Comparison of ENCODE assay signal across 18 mouse cellular contexts in the genomic region with DNA sequence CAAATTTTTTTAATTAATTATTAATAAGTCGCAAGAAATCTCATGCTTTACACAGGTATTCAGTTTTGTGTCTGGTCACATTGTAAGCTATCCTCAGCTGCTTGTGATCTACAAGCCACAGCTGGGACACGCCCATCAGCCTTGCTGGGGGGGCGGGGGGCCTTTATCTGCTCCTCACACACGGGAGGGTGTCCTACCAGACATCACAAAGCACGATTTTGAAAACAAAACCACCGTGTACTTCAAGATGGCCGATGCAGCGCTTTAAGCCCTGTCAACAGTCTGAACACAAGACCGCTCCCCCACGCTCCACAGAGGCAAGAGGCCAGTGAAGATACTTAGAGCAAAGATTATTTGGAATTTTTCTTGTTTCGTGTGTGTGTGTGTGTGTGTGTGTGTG. TPM values are rescaled to one million over a fixed set of nuclear protein-coding genes. Genes with fewer than 3 reads are reported as not detected.
A peak's percentile ranks its signal among the peaks of the same experiment; 100 is the strongest.
DNase-seq lines count a peak whose midpoint lies in the region; ATAC-seq lines count a peak whose summit lies in the region.
"Had no signal": no experiment of that assay in that cellular context is flagged by ENCODE, and none has a peak within 500 bp of the region (broad histone marks: within the 10 kb centered on the region; RNA-seq: fewer than 3 reads in every experiment).

No protein-coding gene starts in this region.

- ATAC-seq in liver, embryonic 13.5 days (ENCODE audit: low read depth), result peak; percentile 86
- peak; percentile 63; the same call in 1 of the 2 replicates for ATAC-seq in stomach, embryonic 16.5 days (ENCODE audit: insufficient read depth, low FRiP score)

- H3K27ac ChIP-seq in liver, embryonic 13.5 days, result peak overlapping the region; percentile 99
- no peak overlapping the region for H3K27ac ChIP-seq in stomach, embryonic 16.5 days (ENCODE audit: low read length)
- H3K27ac ChIP-seq: kidney, postnatal 0 days; lung, embryonic 15.5 days; neural tube, embryonic 15.5 days had no signal

- H3K4me2 ChIP-seq in liver, embryonic 13.5 days, result peak overlapping the region; percentile 74
- no peak overlapping the region for H3K4me2 ChIP-seq in stomach, embryonic 16.5 days (ENCODE audit: low read depth, low read length)
- H3K4me2 ChIP-seq: lung, embryonic 15.5 days; neural tube, embryonic 15.5 days had no signal

- H3K9me3 ChIP-seq in liver, embryonic 13.5 days (replicated peaks), result no peaks in the 10 kb centered on the region
- H3K9me3 ChIP-seq in stomach, embryonic 16.5 days (replicated peaks; ENCODE audit: control insufficient read depth, low read length), result no peaks in the 10 kb centered on the region
- H3K9me3 ChIP-seq: lung, embryonic 15.5 days; megakaryocyte, embryonic 14.5 days; neural tube, embryonic 15.5 days had no signal

- H3K4me1 ChIP-seq in liver, embryonic 13.5 days (replicated peaks), result peaks cover 69% of the 10 kb centered on the region
- no peaks in the 10 kb centered on the region for H3K4me1 ChIP-seq in stomach, embryonic 16.5 days (ENCODE audit: control insufficient read depth, insufficient read depth, low read length)
- H3K4me1 ChIP-seq: lung, embryonic 15.5 days; megakaryocyte, embryonic 14.5 days had no signal

- H3K36me3 ChIP-seq in liver, embryonic 13.5 days, result no peaks in the 10 kb centered on the region
- no peaks in the 10 kb centered on the region for H3K36me3 ChIP-seq in stomach, embryonic 16.5 days (ENCODE audit: control insufficient read depth, insufficient read depth, low read length)
- H3K36me3 ChIP-seq: lung, embryonic 15.5 days; neural tube, embryonic 15.5 days had no signal

- H3K9ac ChIP-seq in liver, embryonic 13.5 days, result peak overlapping the region; percentile 64
- no peak overlapping the region for H3K9ac ChIP-seq in stomach, embryonic 16.5 days (ENCODE audit: low read length)
- H3K9ac ChIP-seq: lung, embryonic 15.5 days; neural tube, embryonic 15.5 days had no signal

- DNase-seq in embryo, embryonic 10 days (ENCODE audit: low spot score), result peak; percentile 25
- DNase-seq in embryo, embryonic 10.5 days (ENCODE audit: low spot score), result no peak
- DNase-seq in ovary, postnatal 36 days (ENCODE audit: low spot score), result peak; percentile 8
- DNase-seq in ovary, postnatal 10 days (ENCODE audit: low spot score), result no peak
- peak; percentile 97 for DNase-seq in liver, embryonic 13.5 days
- no peak for DNase-seq in kidney, postnatal 10 days
- no peak for DNase-seq in adrenal gland, adult (ENCODE audit: inconsistent age in 2 of 2, low spot score in 1 of 2)
- DNase-seq: adrenal gland, adult 2 months; cerebellum, postnatal 36 days; gastrocnemius, postnatal 25 days; layer of hippocampus, adult 9-11 months; thymus, postnatal 36 days had no signal

- H3K27me3 ChIP-seq in liver, embryonic 13.5 days, result no peaks in the 10 kb centered on the region
- H3K27me3 ChIP-seq in stomach, embryonic 16.5 days (ENCODE audit: control insufficient read depth, insufficient read depth, low read length), result no peaks in the 10 kb centered on the region
- H3K27me3 ChIP-seq: lung, embryonic 15.5 days; megakaryocyte, embryonic 14.5 days; neural tube, embryonic 15.5 days had no signal

- 22% methylated on average over 11 of the region's 11 CpGs for WGBS in liver, embryonic 13.5 days (ENCODE audit: insufficient replicate concordance)
- WGBS in stomach, embryonic 16.5 days, result 71% methylated on average over 11 of the region's 11 CpGs

- H3K4me3 ChIP-seq in liver, embryonic 13.5 days (replicated peaks), result peak overlapping the region; percentile 51
- no peak overlapping the region for H3K4me3 ChIP-seq in stomach, embryonic 16.5 days (replicated peaks; ENCODE audit: low read length)
- H3K4me3 ChIP-seq: lung, embryonic 15.5 days; megakaryocyte, embryonic 14.5 days; neural tube, embryonic 15.5 days had no signal

RNA-seq across cellular contexts. Expression of gene Mc3r, which starts 42.2 kb away (rescaled TPM):
- 0.05 TPM in 1 of 2 replicates, not detected in the other for polyA plus RNA-seq in liver, embryonic 13.5 days (2015; fragmentation: Nextera tagmentation; extraction: Ambion mirVana)
- polyA plus RNA-seq in stomach, embryonic 16.5 days (2015; fragmentation: Nextera tagmentation; extraction: Ambion mirVana), result not detected in 2 replicates
- polyA plus RNA-seq: heart, embryonic 16.5 days; kidney, postnatal 0 days; lung, embryonic 15.5 days had no signal

RNA-seq across cellular contexts. Expression of gene Fam210b, which starts 54.9 kb away (rescaled TPM):
- 131 and 149 TPM in 2 replicates for polyA plus RNA-seq in liver, embryonic 13.5 days (2015; fragmentation: Nextera tagmentation; extraction: Ambion mirVana)
- 21.6 and 23.6 TPM in 2 replicates for polyA plus RNA-seq in stomach, embryonic 16.5 days (2015; fragmentation: Nextera tagmentation; extraction: Ambion mirVana)

Comparison
In these comparisons a context has a peak if more than half of its experiments do, and no peak if none do; other contexts are left out.
1. DNase-seq: peak in embryo, embryonic 10 days (single experiment), ovary, postnatal 36 days (single experiment) and liver, embryonic 13.5 days (single experiment); none in embryo, embryonic 10.5 days (single experiment), ovary, postnatal 10 days (single experiment), kidney, postnatal 10 days (single experiment) and adrenal gland, adult (0 of 2).